Mouse (Mus musculus) ES-Bruce4 (cell line): ENCODE results near the gene Ilkap. TPM values are rescaled to one million over a fixed set of nuclear protein-coding genes. Genes with fewer than 3 reads are reported as not detected.

ENCODE experiments used
- H3K27ac ChIP-seq: 2 replicates; pipeline ENCODE4 v1.5.1; 2012; ENCODE audit warnings: low read length, inconsistent platforms; ENCODE audit not compliant: insufficient read depth
- H3K27me3 ChIP-seq: 2 replicates; pipeline ENCODE4 v1.6.1; 2012; ENCODE audit warnings: mild to moderate bottlenecking, low read length, inconsistent platforms; ENCODE audit not compliant: control insufficient read depth, poor library complexity, insufficient read depth, severe bottlenecking
- H3K36me3 ChIP-seq: 2 replicates; pipeline ENCODE4 v1.6.1; 2012; ENCODE audit warnings: inconsistent platforms, mild to moderate bottlenecking, low read length, moderate library complexity; ENCODE audit not compliant: control insufficient read depth, poor library complexity, insufficient read depth, severe bottlenecking
- H3K4me1 ChIP-seq: one replicate; pipeline ENCODE4 v1.8.1; 2011; ENCODE audit warnings: low read length; ENCODE audit not compliant: control insufficient read depth, insufficient read depth
- H3K4me3 ChIP-seq: 2 replicates; pipeline ENCODE4 v1.5.1; 2011; ENCODE audit warnings: low read depth, mild to moderate bottlenecking, low read length
- H3K9ac ChIP-seq: 2 replicates; pipeline ENCODE4 v1.6.1; 2012; ENCODE audit warnings: low read depth, mild to moderate bottlenecking, inconsistent platforms; ENCODE audit not compliant: poor library complexity, severe bottlenecking
- H3K9me3 ChIP-seq: replicated peaks from 2 replicates; pipeline ENCODE4 v1.6.1; 2012; ENCODE audit warnings: mild to moderate bottlenecking, low read length, inconsistent platforms; ENCODE audit not compliant: control insufficient read depth, poor library complexity, insufficient read depth, severe bottlenecking
- CTCF ChIP-seq: IDR thresholded peaks from one replicate; pipeline ENCODE4 v1.8.1; 2011; ENCODE audit warnings: low read depth, low read length
- EP300 ChIP-seq: IDR thresholded peaks from 2 replicates; pipeline ENCODE4 v1.6.1; 2011; ENCODE audit warnings: low read depth, low read length; ENCODE audit not compliant: insufficient read depth
- POLR2A ChIP-seq: IDR thresholded peaks from one replicate; pipeline ENCODE4 v1.8.1; 2011; ENCODE audit warnings: low read length; ENCODE audit not compliant: insufficient read depth
- polyA plus RNA-seq: library from polyadenylated mRNA; stranded (reverse); fragments of >200 nt; gene quantifications from 2 replicates; pipeline ENCODE4 v1.2.4, GENCODE M21; 2011; ENCODE audit warnings: low read depth; ENCODE audit not compliant: missing spikeins, insufficient read depth, insufficient read length

Gene Ilkap
- polyA plus RNA-seq, 1 experiment: 72.1 TPM

GRCm38 (mm10) chr1:91419862-91420600 lies 21.4 kb upstream of the Ilkap start:
- Histone ChIP-seq H3K4me1 (no peaks in the 10 kb centered on the region), H3K4me3 (no peak overlapping the region), H3K9me3 (no peaks in the 10 kb centered on the region), H3K9ac (no peak overlapping the region), H3K27me3 (no peaks in the 10 kb centered on the region), H3K27ac (no peak overlapping the region), H3K36me3 (no peaks in the 10 kb centered on the region)
- TF ChIP-seq POLR2A (no peak), EP300 (no peak)

GRCm38 (mm10) chr1:91417991-91418390 lies 19.4 kb upstream of the Ilkap start:
- no peaks in the 10 kb centered on the region for H3K9me3 ChIP-seq
- H3K36me3 ChIP-seq: no peaks in the 10 kb centered on the region
- TF ChIP-seq CTCF: no peak
- no peak for TF ChIP-seq POLR2A
- no peak for TF ChIP-seq EP300
- H3K9ac ChIP-seq: no peak overlapping the region
- H3K4me3 ChIP-seq: no peak overlapping the region
- H3K27me3 ChIP-seq: no peaks in the 10 kb centered on the region
- no peaks in the 10 kb centered on the region for H3K4me1 ChIP-seq
- H3K27ac ChIP-seq: no peak overlapping the region

GRCm38 (mm10) chr1:91415311-91415710 lies 16.7 kb upstream of the Ilkap start:
- H3K4me3 ChIP-seq: no peak overlapping the region
- no peaks in the 10 kb centered on the region for H3K27me3 ChIP-seq
- no peaks in the 10 kb centered on the region for H3K4me1 ChIP-seq
- no peaks in the 10 kb centered on the region for H3K9me3 ChIP-seq
- H3K36me3 ChIP-seq: no peaks in the 10 kb centered on the region
- H3K27ac ChIP-seq: no peak overlapping the region
- TF ChIP-seq POLR2A (no peak), EP300 (no peak), CTCF (no peak)
- H3K9ac ChIP-seq: no peak overlapping the region

- H3K4me1 ChIP-seq: no peaks in the 10 kb centered on the region
- TF ChIP-seq EP300: no peak
- no peak for TF ChIP-seq POLR2A
- no peak for TF ChIP-seq CTCF
- H3K27ac ChIP-seq: no peak overlapping the region
- H3K9me3 ChIP-seq: no peaks in the 10 kb centered on the region
- no peaks in the 10 kb centered on the region for H3K27me3 ChIP-seq
- 0 out of 2 replicates have a peak overlapping the region, but pooled peaks have one; percentile 7 for H3K9ac ChIP-seq
- H3K4me3 ChIP-seq: no peak overlapping the region
- H3K36me3 ChIP-seq: no peaks in the 10 kb centered on the region
Observed at GRCm38 (mm10) chr1:91414903-91415302, 16.3 kb upstream of the Ilkap start.

- Histone ChIP-seq H3K4me1 (no peaks in the 10 kb centered on the region), H3K27ac (peak within 1 kb of the TSS; percentile 54), H3K36me3 (no peaks in the 10 kb centered on the region), H3K4me3 (peak within 1 kb of the TSS; percentile 80), H3K9ac (peak within 1 kb of the TSS; percentile 67), H3K27me3 (no peaks in the 10 kb centered on the region), H3K9me3 (no peaks in the 10 kb centered on the region)
- peak; percentile 96 for TF ChIP-seq EP300
- no peak for TF ChIP-seq POLR2A
Observed at GRCm38 (mm10) chr1:91413898-91414594, 15.4 kb upstream of the Ilkap start, which contains the start of gene Hes6. Gene Hes6, minus strand, starts transcription at chr1:91414038.

GRCm38 (mm10) chr1:91413536-91413897 lies 14.9 kb upstream of the Ilkap start:
- H3K4me1 ChIP-seq: no peaks in the 10 kb centered on the region

More at GRCm38 (mm10) chr1:91413536-91413897, 14.9 kb upstream of the Ilkap start:
- H3K9me3 ChIP-seq: no peaks in the 10 kb centered on the region
- H3K4me3 ChIP-seq: peak overlapping the region; percentile 80
- peak overlapping the region; percentile 54 for H3K27ac ChIP-seq
- H3K36me3 ChIP-seq: no peaks in the 10 kb centered on the region
- H3K27me3 ChIP-seq: no peaks in the 10 kb centered on the region
- H3K9ac ChIP-seq: 0 out of 2 replicates have a peak overlapping the region, but pooled peaks have one; percentile 7
- TF ChIP-seq POLR2A: no peak
- TF ChIP-seq CTCF: no peak
